In the genomic region with DNA sequence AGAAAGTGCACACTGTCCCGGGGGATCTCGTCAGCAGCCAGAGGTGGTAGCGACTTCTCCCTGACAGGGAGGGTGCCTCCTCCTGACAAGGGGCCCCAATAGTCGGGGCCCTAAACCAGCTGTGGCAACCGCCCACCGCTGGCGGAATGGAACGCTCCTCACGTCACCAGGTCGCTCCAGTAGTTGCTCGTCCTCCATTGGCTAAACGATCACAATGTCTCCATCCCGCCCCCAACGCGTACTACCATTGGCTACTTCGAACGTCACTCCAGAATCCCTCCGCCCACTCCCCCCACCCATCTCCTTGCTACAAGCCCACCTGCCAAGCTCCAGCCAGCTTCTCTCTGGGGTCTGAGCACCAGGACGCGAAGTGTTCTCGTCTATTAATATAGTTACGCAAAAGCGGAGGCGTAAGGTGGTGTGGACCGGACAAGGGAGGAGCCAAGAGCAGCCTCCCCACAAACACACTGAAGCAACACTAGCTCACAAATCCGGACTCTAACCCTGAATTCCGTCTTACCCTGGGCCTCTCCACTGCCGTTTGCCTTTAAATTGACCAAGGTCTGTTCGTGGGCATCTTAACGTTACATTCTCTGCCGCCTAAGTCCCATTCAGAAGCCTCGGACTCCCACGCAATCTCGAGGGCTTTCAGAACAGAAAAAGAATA, we compare ENCODE assay signal across 8 mouse cellular contexts. TPM values are rescaled to one million over a fixed set of nuclear protein-coding genes. Genes with fewer than 3 reads are reported as not detected.
DNase-seq lines count a peak whose midpoint lies in the region; ATAC-seq lines count a peak whose summit lies in the region.

A gene (minus strand): TSS at position 360 of the 667 bp plus-strand sequence.

- peak within 1 kb of the TSS; percentile 63 for H3K4me3 ChIP-seq in forebrain, embryonic 11.5 days (ENCODE audit: low read depth, low read length)
- peak within 1 kb of the TSS; percentile 80 for H3K4me3 ChIP-seq in heart, embryonic 16.5 days (ENCODE audit: low read length)
- H3K4me3 ChIP-seq in liver, embryonic 15.5 days (replicated peaks), result peak within 1 kb of the TSS; percentile 70
- peak within 1 kb of the TSS; percentile 55 for H3K4me3 ChIP-seq in neural tube, embryonic 12.5 days

- 18% methylated on average over 34 of the region's 34 CpGs for WGBS in forebrain, embryonic 11.5 days
- WGBS in heart, embryonic 16.5 days, result 11% methylated on average over 34 of the region's 34 CpGs
- 12% methylated on average over 34 of the region's 34 CpGs for WGBS in liver, embryonic 15.5 days (ENCODE audit: insufficient replicate concordance)
- WGBS in neural tube, embryonic 12.5 days, result 16% methylated on average over 34 of the region's 34 CpGs

- ATAC-seq in forebrain, embryonic 11.5 days (replicated peaks; ENCODE audit: low FRiP score), result peak; percentile 99
- ATAC-seq in heart, embryonic 16.5 days (replicated peaks; ENCODE audit: extremely low read depth, insufficient read depth, low FRiP score), result peak; percentile 96
- peak; percentile 98 for ATAC-seq in liver, embryonic 15.5 days (ENCODE audit: insufficient read depth)
- peak; percentile 98 for ATAC-seq in neural tube, embryonic 12.5 days (ENCODE audit: low FRiP score, low read depth)

- peak within 1 kb of the TSS; percentile 53 for H3K4me2 ChIP-seq in forebrain, embryonic 11.5 days (ENCODE audit: low read depth, low read length, severe bottlenecking)
- peak within 1 kb of the TSS; percentile 68 for H3K4me2 ChIP-seq in heart, embryonic 16.5 days (ENCODE audit: low read depth, low read length)
- peak within 1 kb of the TSS; percentile 77 for H3K4me2 ChIP-seq in liver, embryonic 15.5 days
- peak within 1 kb of the TSS; percentile 56 for H3K4me2 ChIP-seq in neural tube, embryonic 12.5 days (replicated peaks)

- no peaks in the 10 kb centered on the region for H3K36me3 ChIP-seq in forebrain, embryonic 11.5 days (ENCODE audit: control insufficient read depth, insufficient read depth, low read length)
- H3K36me3 ChIP-seq in heart, embryonic 16.5 days (ENCODE audit: control insufficient read depth, insufficient read depth), result no peaks in the 10 kb centered on the region
- H3K36me3 ChIP-seq in liver, embryonic 15.5 days (replicated peaks), result no peaks in the 10 kb centered on the region
- no peaks in the 10 kb centered on the region for H3K36me3 ChIP-seq in neural tube, embryonic 12.5 days

- DNase-seq in CD8-positive naive resting alpha-beta T cell, adult 2 months (ENCODE audit: low read depth in 2 of 2, low spot score in 2 of 2), result peak; percentile 80 to 82
- DNase-seq in c-Kit-positive CD71-negative TER-119-negative erythroid progenitor cells, embryonic 14.5 days (ENCODE audit: low read depth), result peak; percentile 71
- DNase-seq in forebrain, embryonic 11.5 days (ENCODE audit: low spot score), result peak; percentile 91
- peak; percentile 89 to 90 for DNase-seq in kidney, postnatal 36 days
- DNase-seq in telencephalon, adult 2 months (ENCODE audit: low read depth, low spot score), result peak; percentile 89

- no peaks in the 10 kb centered on the region for H3K9me3 ChIP-seq in forebrain, embryonic 11.5 days (ENCODE audit: control insufficient read depth, low read length)
- no peaks in the 10 kb centered on the region for H3K9me3 ChIP-seq in heart, embryonic 16.5 days (replicated peaks; ENCODE audit: control insufficient read depth, low read length)
- H3K9me3 ChIP-seq in liver, embryonic 15.5 days (replicated peaks), result no peaks in the 10 kb centered on the region
- no peaks in the 10 kb centered on the region for H3K9me3 ChIP-seq in neural tube, embryonic 12.5 days

- H3K27me3 ChIP-seq in forebrain, embryonic 11.5 days (ENCODE audit: control insufficient read depth, insufficient read depth, low read length), result no peaks in the 10 kb centered on the region
- H3K27me3 ChIP-seq in heart, embryonic 16.5 days (ENCODE audit: control insufficient read depth, insufficient read depth, low read length), result no peaks in the 10 kb centered on the region; the same call in 1 of the 2 replicates
- H3K27me3 ChIP-seq in liver, embryonic 15.5 days, result no peaks in the 10 kb centered on the region
- no peaks in the 10 kb centered on the region for H3K27me3 ChIP-seq in neural tube, embryonic 12.5 days (replicated peaks)

- no peaks in the 10 kb centered on the region for H3K4me1 ChIP-seq in forebrain, embryonic 11.5 days (replicated peaks; ENCODE audit: control insufficient read depth, insufficient read depth, low read length)
- H3K4me1 ChIP-seq in heart, embryonic 16.5 days (ENCODE audit: control insufficient read depth, insufficient read depth, low read length), result no peaks in the 10 kb centered on the region
- H3K4me1 ChIP-seq in liver, embryonic 15.5 days (replicated peaks), result peaks cover 7% of the 10 kb centered on the region; the same call in 1 of the 2 replicates
- H3K4me1 ChIP-seq in neural tube, embryonic 12.5 days, result no peaks in the 10 kb centered on the region

- H3K9ac ChIP-seq in forebrain, embryonic 11.5 days (ENCODE audit: low read length), result peak within 1 kb of the TSS; percentile 59
- peak within 1 kb of the TSS; percentile 78 for H3K9ac ChIP-seq in heart, embryonic 16.5 days (ENCODE audit: low read length)
- H3K9ac ChIP-seq in liver, embryonic 15.5 days, result peak within 1 kb of the TSS; percentile 68
- peak within 1 kb of the TSS; percentile 63 for H3K9ac ChIP-seq in neural tube, embryonic 12.5 days

- H3K27ac ChIP-seq in forebrain, embryonic 11.5 days (ENCODE audit: low read depth, low read length), result no peak within 1 kb of the TSS
- H3K27ac ChIP-seq in heart, embryonic 16.5 days (ENCODE audit: low read length), result peak within 1 kb of the TSS; percentile 61
- H3K27ac ChIP-seq in liver, embryonic 15.5 days (replicated peaks), result peak within 1 kb of the TSS; percentile 69
- H3K27ac ChIP-seq in neural tube, embryonic 12.5 days, result no peak within 1 kb of the TSS

RNA-seq across cellular contexts. Expression of the gene that starts here (rescaled TPM):
- 4.0 and 4.2 TPM in 2 replicates for polyA plus RNA-seq in forebrain, embryonic 11.5 days (2014; fragmentation: Nextera tagmentation; extraction: Ambion mirVana)
- 2.8 and 3.4 TPM in 2 replicates for polyA plus RNA-seq in heart, embryonic 16.5 days (2015; fragmentation: Nextera tagmentation; extraction: Ambion mirVana)
- 2.7 and 3.1 TPM in 2 replicates for polyA plus RNA-seq in liver, embryonic 15.5 days (2015; fragmentation: Nextera tagmentation; extraction: Ambion mirVana)
- 6.2 and 6.9 TPM in 2 replicates for polyA plus RNA-seq in neural tube, embryonic 12.5 days (2016; fragmentation: Nextera tagmentation; extraction: Ambion mirVana)

Comparison
In these comparisons a context has a peak if more than half of its experiments do, and no peak if none do; other contexts are left out.
1. H3K27ac ChIP-seq: peak in heart, embryonic 16.5 days (single experiment) and liver, embryonic 15.5 days (single experiment); none in forebrain, embryonic 11.5 days (single experiment) and neural tube, embryonic 12.5 days (single experiment).
2. Peak in every context shown above with its lines, with median percentiles within 50 percentile points of each other: DNase-seq, ATAC-seq, H3K4me2 ChIP-seq, H3K4me3 ChIP-seq and H3K9ac ChIP-seq.